Mouse (Mus musculus) embryonic facial prominence, embryonic 14.5 days (tissue): Measurements from ENCODE around the gene Mreg. TPM values are rescaled to one million over a fixed set of nuclear protein-coding genes. Genes with fewer than 3 reads are reported as not detected.
"Not testable (repeated sequence)": the region's sequence is repeated elsewhere in the genome, so short reads cannot be mapped to it uniquely, and the experiment has no call there.

Source experiments
- ATAC-seq: fragments of 200-750 bp; cut with Nextera tagmentation; 2 replicates; pipeline ENCODE4 v1.8.0; 2017; ENCODE audit warnings: low read depth, moderate number of reproducible peaks, moderate TSS enrichment
- DNase-seq: peaks from one replicate; pipeline ENCODE4 v3.0.0-alpha.2; 2015; ENCODE audit warnings: low spot score
- H3K27ac ChIP-seq: fragments of 300-500 bp; sonication (generic); replicated peaks from 2 replicates; pipeline ENCODE4 v1.5.1; 2014; ENCODE audit warnings: low read depth, mild to moderate bottlenecking, low read length, moderate library complexity
- H3K27me3 ChIP-seq: fragments of 300-500 bp; sonication (generic); replicated peaks from 2 replicates; pipeline ENCODE4 v1.6.1; 2014; ENCODE audit warnings: low read length; ENCODE audit not compliant: control insufficient read depth, insufficient read depth
- H3K36me3 ChIP-seq: fragments of 300-500 bp; sonication (generic); 2 replicates; pipeline ENCODE4 v1.6.1; 2014; ENCODE audit warnings: low read length, mixed read lengths; ENCODE audit not compliant: control insufficient read depth, insufficient read depth
- H3K4me1 ChIP-seq: fragments of 300-500 bp; sonication (generic); 2 replicates; pipeline ENCODE4 v1.6.1; 2014; ENCODE audit warnings: antibody characterized with exemption, low read length; ENCODE audit not compliant: control insufficient read depth, insufficient read depth
- H3K4me2 ChIP-seq: fragments of 300-500 bp; sonication (generic); 2 replicates; pipeline ENCODE4 v1.6.1; 2014; ENCODE audit warnings: low read depth, mild to moderate bottlenecking, low read length, moderate library complexity, mixed read lengths
- H3K4me3 ChIP-seq: fragments of 300-500 bp; sonication (generic); 2 replicates; pipeline ENCODE4 v1.5.1; 2014; ENCODE audit warnings: low read depth, mild to moderate bottlenecking, low read length
- H3K9ac ChIP-seq: fragments of 300-500 bp; sonication (generic); 2 replicates; pipeline ENCODE4 v1.6.1; 2014; ENCODE audit warnings: low read depth, mild to moderate bottlenecking, low read length, moderate library complexity, mixed read lengths
- H3K9me3 ChIP-seq: fragments of 300-500 bp; sonication (generic); 2 replicates; pipeline ENCODE4 v1.6.1; 2016; ENCODE audit warnings: low read length; ENCODE audit not compliant: control insufficient read depth
- WGBS: fragments of 180-500 bp; shearing (Covaris S2); extraction: QIAGEN DNeasy Blood & Tissue Kit; methylation state at CpG from one replicate; pipeline ENCODE4 v1.1.7; 2014; 5-methylcytosine and 5-hydroxymethylcytosine counted together
- polyA plus RNA-seq: library from polyadenylated mRNA; unstranded; fragments of >200 nt; fragmentation: Nextera tagmentation; extraction: Ambion mirVana; gene quantifications from 2 replicates; pipeline ENCODE4 v1.2.1, GENCODE M21; 2014

Gene Mreg
- polyA plus RNA-seq, 1 experiment from 2014 or later, result 7.6 TPM

DNA sequence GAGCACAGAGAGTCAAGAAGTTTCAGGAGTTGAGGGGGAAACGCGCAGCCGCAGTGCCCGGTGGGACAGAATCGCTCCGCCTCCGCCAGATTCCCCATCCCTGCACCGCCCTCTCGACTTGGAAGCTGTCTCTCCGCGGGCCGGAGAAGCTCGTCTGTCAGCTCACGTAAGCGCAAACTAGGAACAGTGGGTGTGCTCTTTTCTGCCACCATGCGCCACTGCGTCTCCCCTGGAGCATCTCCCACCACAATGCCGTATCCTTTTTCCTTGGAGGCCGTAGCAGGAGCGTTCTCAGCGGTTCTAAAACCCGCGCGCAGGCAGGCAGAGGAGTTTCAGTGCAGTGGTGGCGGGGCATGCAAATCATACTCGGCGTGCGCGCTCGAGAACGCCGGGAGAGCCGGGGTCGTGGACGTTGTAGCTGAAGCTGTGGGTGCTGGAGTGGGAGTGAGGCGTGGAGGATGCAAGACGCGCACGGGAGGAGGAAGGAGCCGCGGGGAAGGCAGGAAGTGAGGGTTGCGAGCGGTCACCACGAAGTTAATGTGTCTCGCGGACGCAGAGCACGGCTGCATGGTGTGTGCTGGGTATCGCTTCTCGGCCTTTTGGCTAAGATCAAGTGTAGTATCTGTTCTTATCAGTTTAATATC lies 24.4 kb upstream of the Mreg start:
- H3K27ac ChIP-seq, result peak overlapping the region; percentile 84
- not testable (repeated sequence) for H3K4me1 ChIP-seq, H3K27me3 ChIP-seq, H3K36me3 ChIP-seq, H3K9me3 ChIP-seq
- H3K4me3 ChIP-seq, result peak overlapping the region; percentile 59
- DNase-seq, result peak; percentile 94
- ATAC-seq, result peak; percentile 90
- H3K9ac ChIP-seq, result peak overlapping the region; percentile 67
- WGBS, result under 1% methylated on average over 29 of the region's 50 CpGs
- H3K4me2 ChIP-seq, result peak overlapping the region; percentile 65

DNA sequence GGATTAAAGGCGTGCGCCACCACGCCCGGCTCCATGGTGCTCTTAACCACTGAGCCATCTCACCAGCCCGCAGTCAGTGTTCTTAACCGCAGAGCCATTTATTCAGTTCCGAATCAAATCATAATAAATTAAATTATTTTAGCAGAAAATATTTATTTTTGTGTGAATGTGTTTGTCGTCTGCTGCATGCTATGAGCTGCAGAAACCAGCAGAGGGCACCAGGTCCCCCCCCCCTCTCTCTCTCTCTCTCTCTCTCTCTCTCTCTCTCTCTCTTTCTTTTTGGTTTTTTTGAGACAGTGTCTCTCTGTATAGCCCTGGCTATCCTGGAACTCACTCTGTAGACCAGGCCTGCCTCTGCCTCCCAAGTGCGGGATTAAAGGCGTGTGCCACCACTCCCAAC lies 20.5 kb upstream of the Mreg start:
- not testable (repeated sequence) for H3K36me3 ChIP-seq, H3K4me1 ChIP-seq, H3K27ac ChIP-seq, H3K4me3 ChIP-seq, H3K27me3 ChIP-seq, DNase-seq, ATAC-seq, H3K9me3 ChIP-seq, H3K9ac ChIP-seq, H3K4me2 ChIP-seq
- 79% methylated on average over 10 of the region's 10 CpGs for WGBS

DNA sequence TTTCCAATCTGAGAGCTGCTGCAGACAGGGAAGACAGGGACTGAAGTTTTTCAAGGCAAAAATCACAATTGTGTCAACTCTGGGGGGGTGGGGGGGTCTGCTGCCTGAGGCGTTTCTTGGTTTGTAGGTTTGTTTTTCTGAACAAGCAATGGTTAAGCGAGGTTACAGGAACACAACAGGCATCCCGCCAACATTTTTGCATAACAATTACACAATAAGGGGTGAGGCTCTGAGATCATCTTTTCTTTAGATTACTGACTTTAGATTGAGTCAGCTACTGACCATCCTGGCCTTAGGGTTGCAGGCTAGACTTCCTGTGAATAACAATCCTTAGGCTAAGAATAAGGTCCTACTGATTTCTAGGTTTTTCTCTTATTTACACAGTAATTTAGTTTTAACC lies 16.9 kb upstream of the Mreg start:
- no peak overlapping the region for H3K9ac ChIP-seq
- DNase-seq, result no peak
- no peaks in the 10 kb centered on the region for H3K4me1 ChIP-seq
- no peak for ATAC-seq
- 37% methylated on average over 3 of the region's 3 CpGs for WGBS
- no peaks in the 10 kb centered on the region for H3K36me3 ChIP-seq
- H3K4me2 ChIP-seq, result no peak overlapping the region
- no peak overlapping the region for H3K4me3 ChIP-seq
- no peak overlapping the region for H3K27ac ChIP-seq
- H3K27me3 ChIP-seq, result peaks cover 7% of the 10 kb centered on the region
- no peaks in the 10 kb centered on the region for H3K9me3 ChIP-seq

DNA sequence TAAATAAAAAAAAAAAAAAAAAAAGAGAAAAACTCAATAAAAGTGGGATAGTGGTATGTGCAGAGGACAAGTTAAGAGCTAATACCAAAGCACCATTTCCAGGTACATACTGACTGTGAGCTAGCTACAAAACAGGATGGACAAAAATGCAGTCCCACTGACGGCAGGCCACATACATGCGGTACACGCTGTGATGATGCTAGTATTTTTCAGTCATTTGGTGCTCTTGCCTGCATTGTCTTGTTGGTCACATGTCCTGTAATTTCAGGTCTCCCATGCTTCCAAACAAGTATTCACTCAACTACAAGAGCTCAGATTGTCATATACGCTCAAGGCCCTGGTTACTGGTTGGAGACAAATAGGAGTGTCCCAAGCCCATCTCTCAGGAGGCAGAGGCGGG lies 15.4 kb upstream of the Mreg start:
- Histone ChIP-seq H3K4me1 (no peaks in the 10 kb centered on the region), H3K4me3 (no peak overlapping the region), H3K27ac (no peak overlapping the region), H3K36me3 (no peaks in the 10 kb centered on the region), H3K9ac (no peak overlapping the region), H3K9me3 (no peaks in the 10 kb centered on the region), H3K27me3 (peaks cover 12% of the 10 kb centered on the region), H3K4me2 (no peak overlapping the region)
- DNase-seq, result no peak
- ATAC-seq, result no peak
- 87% methylated on average over 5 of the region's 5 CpGs for WGBS

DNA sequence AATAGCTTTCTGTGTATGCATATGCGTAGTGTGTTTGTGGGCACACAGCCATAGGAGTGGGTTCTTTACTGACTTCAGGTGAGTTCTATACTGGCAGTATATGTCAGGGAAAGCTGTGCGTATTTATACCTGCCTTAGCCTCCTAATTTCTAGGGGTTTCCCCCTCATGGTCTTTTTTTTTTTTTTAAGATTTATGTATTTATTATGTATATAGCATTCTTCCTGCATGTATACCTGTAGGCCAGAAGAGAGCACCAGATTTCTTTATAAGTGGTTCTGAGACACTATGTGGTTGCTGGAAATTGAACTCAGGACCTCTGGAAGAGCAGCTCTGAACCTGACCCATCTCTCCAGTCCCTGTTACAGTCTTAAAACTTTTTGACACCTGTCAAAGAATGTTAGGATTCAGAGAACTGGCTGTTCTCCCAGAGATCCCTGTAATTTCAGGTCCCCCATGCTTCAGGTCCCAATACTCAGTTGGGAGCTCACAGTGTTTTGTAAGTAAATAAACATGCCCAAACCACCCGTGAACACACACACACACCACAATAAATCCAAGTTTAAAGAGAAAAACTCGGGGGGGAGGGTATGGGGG lies 14.9 kb upstream of the Mreg start:
- Histone ChIP-seq H3K4me2 (no peak overlapping the region), H3K9me3 (no peaks in the 10 kb centered on the region), H3K36me3 (no peaks in the 10 kb centered on the region), H3K9ac (no peak overlapping the region), H3K27me3 (peaks cover 12% of the 10 kb centered on the region), H3K4me1 (no peaks in the 10 kb centered on the region), H3K4me3 (no peak overlapping the region), H3K27ac (no peak overlapping the region)
- ATAC-seq (peak; percentile 13), DNase-seq (no peak)
- 28% methylated on average over 4 of the region's 4 CpGs for WGBS

DNA sequence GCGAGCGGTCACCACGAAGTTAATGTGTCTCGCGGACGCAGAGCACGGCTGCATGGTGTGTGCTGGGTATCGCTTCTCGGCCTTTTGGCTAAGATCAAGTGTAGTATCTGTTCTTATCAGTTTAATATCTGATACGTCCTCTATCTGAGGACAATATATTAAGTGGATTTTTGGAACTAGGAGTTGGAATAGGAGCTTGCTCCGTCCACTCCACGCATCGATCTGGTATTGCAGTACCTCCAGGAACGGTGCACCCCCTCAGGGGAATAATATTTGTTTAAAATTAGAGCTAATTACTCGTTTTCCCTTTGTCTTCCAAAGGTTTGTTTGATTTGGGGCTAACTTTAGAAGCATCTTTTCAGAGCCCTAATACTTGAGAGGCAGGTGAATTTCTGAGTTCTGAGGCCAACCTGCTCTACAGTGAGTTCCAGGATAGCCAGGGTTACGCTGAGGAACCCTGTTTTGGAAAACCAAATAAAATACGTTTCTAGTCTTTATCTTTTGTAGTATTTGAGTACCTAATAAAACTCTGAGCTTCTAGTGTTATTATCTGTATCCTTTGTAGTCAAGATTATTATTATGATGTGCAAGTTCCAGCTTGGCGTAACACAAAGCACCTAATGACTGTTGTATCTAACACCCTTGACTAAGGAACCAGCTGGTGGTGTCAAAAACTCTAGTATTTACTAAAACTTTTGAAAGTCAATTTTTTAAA lies 14.2 kb upstream of the Mreg start:
- Histone ChIP-seq H3K4me3 (peak overlapping the region; percentile 44), H3K36me3 (no peaks in the 10 kb centered on the region), H3K27me3 (peaks cover 12% of the 10 kb centered on the region), H3K9ac (no peak overlapping the region; the same call in 1 of the 2 replicates), H3K4me1 (no peaks in the 10 kb centered on the region), H3K27ac (no peak overlapping the region), H3K4me2 (peak overlapping the region; percentile 58), H3K9me3 (no peaks in the 10 kb centered on the region)
- ATAC-seq, result peak; percentile 91
- under 1% methylated on average over 9 of the region's 18 CpGs for WGBS
- peak; percentile 96 for DNase-seq

DNA sequence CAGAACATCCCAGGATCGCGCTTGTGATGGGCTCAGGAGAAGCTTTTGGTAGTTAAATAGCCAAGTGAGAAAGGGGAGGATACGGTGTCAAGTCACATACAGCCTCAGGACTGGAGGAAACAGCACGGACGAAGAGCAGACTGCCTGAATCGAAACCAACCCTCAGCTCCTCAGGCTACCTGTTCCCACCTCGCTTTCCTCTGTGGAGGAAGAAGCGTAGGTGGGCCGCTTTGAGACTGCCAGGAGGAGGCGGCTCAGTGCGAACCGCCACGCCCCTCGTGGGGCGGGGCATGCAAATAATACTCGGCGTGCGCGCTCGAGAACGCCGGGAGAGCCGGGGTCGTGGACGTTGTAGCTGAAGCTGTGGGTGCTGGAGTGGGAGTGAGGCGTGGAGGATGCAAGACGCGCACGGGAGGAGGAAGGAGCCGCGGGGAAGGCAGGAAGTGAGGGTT lies 13.6 kb upstream of the Mreg start:
- H3K27me3 ChIP-seq, result peaks cover 12% of the 10 kb centered on the region
- H3K27ac ChIP-seq, H3K9me3 ChIP-seq, H3K4me1 ChIP-seq, H3K36me3 ChIP-seq: not testable (repeated sequence)
- ATAC-seq (peak; percentile 90), DNase-seq (peak; percentile 92)
- H3K4me2 ChIP-seq, result peak overlapping the region; percentile 58
- 1% methylated on average over 14 of the region's 31 CpGs for WGBS
- peak overlapping the region; percentile 44 for H3K4me3 ChIP-seq
- peak overlapping the region; percentile 49 for H3K9ac ChIP-seq

DNA sequence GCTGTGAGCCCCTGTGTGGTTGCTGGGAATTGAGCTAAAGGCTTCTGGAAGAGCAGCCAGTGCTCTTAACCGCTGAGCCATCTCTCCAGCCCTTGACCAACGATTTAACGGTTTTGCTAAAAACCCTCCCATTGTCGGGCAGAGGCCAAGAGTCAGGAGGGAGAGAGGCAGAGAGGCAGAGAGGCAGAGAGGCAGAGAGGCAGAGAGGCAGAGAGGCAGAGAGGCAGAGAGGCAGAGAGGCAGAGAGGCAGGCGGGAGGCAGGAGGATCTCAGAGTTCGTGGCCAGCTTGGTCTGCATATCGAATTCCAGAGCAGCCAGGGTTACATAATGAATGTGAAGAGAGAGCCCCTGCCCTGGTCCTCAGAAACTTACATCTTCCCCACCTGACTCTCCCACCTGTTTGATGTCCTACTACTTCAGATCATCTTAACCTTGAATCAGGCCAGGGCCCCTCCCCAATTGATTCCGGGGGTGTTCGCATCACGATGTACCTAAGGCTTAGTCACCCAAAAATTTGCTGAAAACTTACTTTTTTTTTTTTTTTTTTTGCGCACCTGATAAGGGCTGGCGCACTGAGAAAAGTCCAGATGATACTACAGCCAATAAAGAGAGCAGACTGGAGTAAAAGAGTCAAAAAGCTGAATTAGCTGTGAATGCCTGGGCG lies 13.1 kb upstream of the Mreg start:
- no peaks in the 10 kb centered on the region for H3K36me3 ChIP-seq
- H3K4me3 ChIP-seq, result peak overlapping the region; percentile 44
- DNase-seq, result no peak
- ATAC-seq, result no peak
- no peaks in the 10 kb centered on the region for H3K9me3 ChIP-seq
- peaks cover 12% of the 10 kb centered on the region for H3K27me3 ChIP-seq
- 11% methylated on average over 13 of the region's 13 CpGs for WGBS
- H3K27ac ChIP-seq, result no peak overlapping the region
- peak overlapping the region; percentile 58 for H3K4me2 ChIP-seq
- no peaks in the 10 kb centered on the region for H3K4me1 ChIP-seq
- H3K9ac ChIP-seq, result peak overlapping the region; percentile 49; the same call in 1 of the 2 replicates
